Mouse (Mus musculus): Measurements from ENCODE around the gene Olfr1200. TPM values are rescaled to one million over a fixed set of nuclear protein-coding genes. Genes with fewer than 3 reads are reported as not detected.

The Olfr1200 gene
- total RNA-seq (2021): not detected
- long read RNA-seq: 0 reads

DNA sequence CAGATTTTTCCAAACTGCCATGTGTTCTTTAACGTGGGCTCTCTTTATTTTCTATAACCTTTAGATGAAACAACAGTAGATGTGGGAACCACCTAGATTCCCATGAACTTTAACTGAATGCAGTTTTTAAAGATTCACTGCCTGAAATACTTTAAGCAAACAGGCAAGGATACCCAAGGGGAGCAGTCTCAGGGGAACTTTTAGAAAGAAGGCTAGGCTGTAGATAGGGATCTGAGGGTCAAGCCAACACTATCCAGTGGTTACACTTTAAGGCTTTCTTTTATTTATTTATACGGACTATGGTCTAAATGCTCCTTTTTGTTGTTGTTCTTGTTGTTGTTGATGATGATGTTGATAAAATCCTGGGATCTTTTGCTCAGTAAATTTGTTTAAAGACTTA is at the start of gene Olfr1200:
Gene Olfr1200 (minus strand): TSS at position 101 of the 400 bp plus-strand sequence.
- no peak for DNase-seq (ENCODE audit: low spot score in 2 of 2)

DNA sequence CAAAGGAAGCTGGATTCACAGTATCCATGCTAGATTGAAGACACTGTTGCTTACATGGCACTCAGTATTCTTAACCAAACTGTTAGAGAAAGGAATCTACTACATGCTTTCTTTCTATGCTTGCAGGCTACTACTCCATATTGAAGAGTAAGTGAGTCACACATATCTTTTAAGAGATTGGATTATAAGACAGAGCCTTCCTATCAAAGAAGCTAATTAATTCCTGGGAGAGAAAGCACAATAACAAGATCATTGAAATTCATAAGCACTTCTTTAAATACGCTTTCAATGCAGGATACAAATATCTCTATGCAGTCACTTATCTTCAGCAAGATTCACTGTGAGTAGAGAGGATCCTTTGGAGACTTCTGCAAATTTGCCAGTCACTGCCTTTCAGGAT is 43.9 kb upstream of the Olfr1200 start, which contains the start of gene Olfr1202:
Gene Olfr1202 (plus strand): TSS at position 301 of the 400 bp plus-strand sequence.
- no peak for DNase-seq (ENCODE audit: low spot score in 2 of 2)

DNA sequence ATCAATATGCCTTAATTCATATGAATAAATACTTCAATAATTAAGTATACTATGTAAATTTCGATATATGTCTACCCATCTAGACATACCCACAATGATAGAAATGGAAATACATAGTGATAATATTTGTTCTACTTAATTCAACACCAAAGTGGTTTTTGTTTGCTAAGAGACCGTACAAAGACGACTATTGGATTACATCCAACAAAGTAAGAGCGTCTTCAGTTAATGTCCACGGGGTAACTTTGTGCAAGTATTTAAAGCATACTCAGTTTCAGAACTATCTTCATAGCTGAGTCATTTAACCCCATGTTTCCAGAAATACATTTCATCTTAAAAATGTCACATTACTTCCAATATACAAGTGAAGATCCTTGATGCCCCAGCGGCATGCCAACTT is 22.4 kb upstream of the Olfr1200 start, which contains the start of gene Olfr1201:
Gene Olfr1201 (plus strand): TSS at position 301 of the 400 bp plus-strand sequence.
- DNase-seq (ENCODE audit: low spot score in 2 of 2): no peak

DNA sequence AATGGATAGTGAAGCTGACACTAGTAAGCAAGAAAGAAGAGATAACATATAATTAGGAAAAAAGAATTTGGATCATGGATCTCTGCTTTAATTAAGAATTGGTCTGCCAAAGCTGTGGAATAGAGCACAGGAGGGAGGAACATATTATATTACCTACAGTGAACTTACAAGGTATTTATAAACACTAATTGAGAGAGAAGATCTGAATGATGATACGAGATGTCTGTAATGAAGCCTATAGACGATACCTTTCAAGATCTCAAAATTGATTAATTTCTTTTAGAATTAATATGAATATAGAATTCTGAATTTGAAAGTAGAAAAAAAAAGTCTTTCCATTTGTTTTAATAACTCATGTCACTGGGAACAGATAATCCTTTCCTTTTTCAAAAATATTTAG is 9.9 kb downstream of the Olfr1200 start, which contains the start of gene Olfr1199:
Gene Olfr1199 (minus strand): TSS at position 101 of the 400 bp plus-strand sequence.
- no peak for DNase-seq (ENCODE audit: low spot score in 2 of 2)

DNA sequence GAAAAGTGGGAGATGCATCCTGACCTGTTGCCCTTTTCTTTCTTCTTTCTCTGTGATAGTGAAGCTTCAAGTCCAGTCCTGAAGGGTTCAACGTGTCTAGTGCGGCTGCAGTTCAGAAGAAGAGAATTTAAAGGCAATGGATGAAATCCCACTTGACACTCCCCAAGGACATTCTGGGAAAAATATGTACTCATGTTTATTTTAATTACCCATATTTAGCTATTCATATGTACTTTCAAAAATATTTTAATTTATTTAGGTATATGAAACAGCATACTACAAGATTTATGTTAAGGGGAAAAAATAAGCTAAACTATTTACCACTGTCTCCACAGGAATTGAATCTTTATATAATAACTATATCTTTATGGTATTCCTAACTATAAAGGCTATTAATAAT is 19.0 kb downstream of the Olfr1200 start, which contains the start of gene Olfr1198:
Gene Olfr1198 (minus strand): TSS at position 101 of the 400 bp plus-strand sequence.
- DNase-seq (ENCODE audit: low spot score in 2 of 2): no peak

DNA sequence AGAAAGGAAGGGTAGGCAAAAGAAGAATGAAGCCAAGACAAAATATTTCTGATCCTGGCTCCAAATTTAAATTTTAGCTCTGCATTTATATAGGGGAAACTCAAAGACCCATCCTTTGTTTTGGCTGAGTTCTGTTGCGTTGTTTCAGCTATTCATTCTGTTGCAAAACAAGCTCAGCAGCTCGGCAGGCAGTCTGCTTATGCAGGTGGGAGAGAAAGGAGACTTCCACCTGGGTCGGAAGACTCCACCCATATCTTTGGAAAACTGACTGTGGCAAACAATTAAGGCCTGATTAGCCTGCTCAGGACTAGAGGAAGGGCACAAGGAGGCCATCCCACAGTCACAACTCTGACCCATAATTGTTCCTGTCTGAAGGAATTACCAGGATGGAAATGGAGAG is 26.9 kb downstream of the Olfr1200 start:
- DNase-seq (ENCODE audit: low spot score in 2 of 2): no peak

DNA sequence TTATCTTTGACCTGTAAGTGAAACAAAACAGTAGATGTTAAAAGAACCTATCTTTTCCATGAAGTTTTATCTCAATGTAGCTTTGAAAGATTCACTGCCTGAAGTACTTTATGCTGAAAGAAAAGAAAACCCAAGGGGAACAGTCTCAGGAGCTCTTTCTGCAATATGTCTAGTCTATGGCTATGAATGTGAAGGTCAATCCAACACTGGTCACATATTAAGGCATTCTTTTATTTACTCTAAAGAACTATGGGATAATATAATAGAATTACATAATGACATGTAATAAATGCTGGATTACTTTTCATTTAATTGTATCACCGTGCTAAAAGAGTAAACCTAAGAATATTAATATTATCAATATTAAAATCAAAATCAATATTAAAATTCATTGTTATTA is 38.0 kb downstream of the Olfr1200 start, which contains the start of gene Olfr1197:
Gene Olfr1197 (minus strand): TSS at position 101 of the 400 bp plus-strand sequence.
- no peak for DNase-seq (ENCODE audit: low spot score in 2 of 2)

Other genes with a start within 250 kb of the Olfr1200 start
- gene Olfr1188, start 213.6 kb downstream of the Olfr1200 start, total RNA-seq (2021): not detected
- gene Olfr1189, start 184.0 kb downstream of the Olfr1200 start, total RNA-seq (2021): not detected
- gene Olfr1191-ps1, start 129.9 kb downstream of the Olfr1200 start, total RNA-seq (2021): not detected
- not detected for gene Olfr1192-ps1, start 122.0 kb downstream of the Olfr1200 start, total RNA-seq (2021)
- not detected for gene Olfr1193, start 94.9 kb downstream of the Olfr1200 start, total RNA-seq (2021)
- gene Olfr1195, start 81.3 kb downstream of the Olfr1200 start, total RNA-seq (2021): not detected
- gene Olfr1196, start 65.9 kb downstream of the Olfr1200 start, total RNA-seq (2021): not detected
- gene Olfr1197, start 38.1 kb downstream of the Olfr1200 start, total RNA-seq (2021): not detected
- not detected for gene Olfr1198, start 19.1 kb downstream of the Olfr1200 start, total RNA-seq (2021)
- not detected for gene Olfr1199, start 10.0 kb downstream of the Olfr1200 start, total RNA-seq (2021)
- not detected for gene Olfr1201, start 22.5 kb upstream of the Olfr1200 start, total RNA-seq (2021)
- not detected for gene Olfr1202, start 44.0 kb upstream of the Olfr1200 start, total RNA-seq (2021)
- gene Olfr1205, start 59.2 kb upstream of the Olfr1200 start, total RNA-seq (2021): not detected
- not detected for gene Olfr1204, start 78.8 kb upstream of the Olfr1200 start, total RNA-seq (2021)
- gene Olfr1206, start 92.7 kb upstream of the Olfr1200 start, total RNA-seq (2021): not detected
- not detected for gene Olfr1208, start 131.8 kb upstream of the Olfr1200 start, total RNA-seq (2021)
- gene Olfr1209, start 144.7 kb upstream of the Olfr1200 start, total RNA-seq (2021): not detected
- gene Olfr1211, start 167.6 kb upstream of the Olfr1200 start, total RNA-seq (2021): not detected
- gene Olfr1212, start 183.5 kb upstream of the Olfr1200 start, total RNA-seq (2021): not detected
- gene Gm13762, start 209.8 kb upstream of the Olfr1200 start, total RNA-seq (2021): not detected
- not detected for gene Olfr1214, start 222.2 kb upstream of the Olfr1200 start, total RNA-seq (2021)
- gene Olfr1215, start 236.5 kb upstream of the Olfr1200 start, total RNA-seq (2021): not detected
- gene Olfr1216, start 247.9 kb upstream of the Olfr1200 start, total RNA-seq (2021): not detected

All from layer of hippocampus, adult 18-20 months (tissue).